Mouse (Mus musculus) MEL (cell line): ENCODE results near the gene Rad54l2. TPM values are rescaled to one million over a fixed set of nuclear protein-coding genes. Genes with fewer than 3 reads are reported as not detected.

ENCODE experiments used
- DNase-seq: peaks from one replicate; pipeline ENCODE4 v3.0.0; 2011; ENCODE audit warnings: low read depth, low spot score
- H3K27ac ChIP-seq: 2 replicates; pipeline ENCODE4 v1.5.1; 2012; ENCODE audit warnings: low read depth, mild to moderate bottlenecking, control low read depth, low read length, moderate library complexity; ENCODE audit not compliant: control insufficient read depth
- H3K27me3 ChIP-seq, 2 experiments: fragments of 150-350 bp in 1 of 2; sonication (generic) in 1 of 2; 2 replicates each; pipeline ENCODE4 v1.6.1; 2012; ENCODE audit warnings: low read length in 2 of 2, mild to moderate bottlenecking in 2 of 2, improper control_type of control experiment in 1 of 2, moderate library complexity in 1 of 2; ENCODE audit not compliant: insufficient read depth in 2 of 2, control insufficient read depth in 1 of 2
- H3K36me3 ChIP-seq, 2 experiments: 2 replicates each; pipeline ENCODE4 v1.6.1; 2012 to 2014; ENCODE audit warnings: low read length in 2 of 2, improper control_type of control experiment in 1 of 2, inconsistent platforms in 1 of 2, mild to moderate bottlenecking in 1 of 2; ENCODE audit not compliant: insufficient read depth in 2 of 2, control insufficient read depth in 1 of 2
- H3K4me1 ChIP-seq, 2 experiments: fragments of 150-350 bp in 1 of 2; sonication (generic) in 1 of 2; 2 replicates each; pipeline ENCODE4 v1.6.1; 2012; ENCODE audit warnings: low read length in 2 of 2, improper control_type of control experiment in 1 of 2, mild to moderate bottlenecking in 1 of 2; ENCODE audit not compliant: insufficient read depth in 2 of 2, control insufficient read depth in 1 of 2
- H3K4me3 ChIP-seq, 2 experiments: fragments of 150-350 bp in 1 of 2; sonication (generic) in 1 of 2; 2 replicates each; pipeline ENCODE4 v1.5.1; 2012; ENCODE audit warnings: low read depth in 2 of 2, low read length in 2 of 2, mild to moderate bottlenecking in 2 of 2, moderate library complexity in 2 of 2, control low read depth in 1 of 2, improper control_type of control experiment in 1 of 2; ENCODE audit not compliant: control insufficient read depth in 1 of 2, insufficient read depth in 1 of 2
- H3K79me2 ChIP-seq: 2 replicates; pipeline ENCODE4 v1.6.1; 2012; ENCODE audit warnings: mild to moderate bottlenecking, low read length, moderate library complexity; ENCODE audit not compliant: control insufficient read depth, poor library complexity, insufficient read depth
- H3K9ac ChIP-seq: 2 replicates; pipeline ENCODE4 v1.6.1; 2012; ENCODE audit warnings: low read depth, mild to moderate bottlenecking, control low read depth, low read length, moderate library complexity; ENCODE audit not compliant: control insufficient read depth, poor library complexity, severe bottlenecking
- H3K9me3 ChIP-seq: fragments of 150-350 bp; sonication (generic); replicated peaks from 2 replicates; pipeline ENCODE4 v1.6.1; 2012; ENCODE audit warnings: mild to moderate bottlenecking, low read length, improper control_type of control experiment, moderate library complexity; ENCODE audit not compliant: insufficient read depth
- CHD1 ChIP-seq: IDR thresholded peaks from 2 replicates; pipeline ENCODE4 v1.6.1; 2012; ENCODE audit warnings: low read depth, mild to moderate bottlenecking, inconsistent platforms, low read length, improper control_type of control experiment
- CHD2 ChIP-seq: IDR thresholded peaks from 2 replicates; pipeline ENCODE4 v1.6.1; 2011; ENCODE audit warnings: low read length, improper control_type of control experiment
- CTCF ChIP-seq, 3 experiments: IDR thresholded peaks in 2 of 3; conservative IDR thresholded peaks in 1 of 3; 2 replicates each; pipeline ENCODE4 v1.5.1; 2011 to 2012; ENCODE audit warnings: low read length in 3 of 3, low read depth in 2 of 3, mild to moderate bottlenecking in 2 of 3, improper control_type of control experiment in 1 of 3, inconsistent platforms in 1 of 3, mixed read lengths in 1 of 3, moderate library complexity in 1 of 3; ENCODE audit not compliant: control insufficient read depth in 1 of 3, insufficient read depth in 1 of 3, poor library complexity in 1 of 3, severe bottlenecking in 1 of 3
- EP300 ChIP-seq, 2 experiments: IDR thresholded peaks; 2 replicates each; pipeline ENCODE4 v1.6.1; 2011; ENCODE audit warnings: improper control_type of control experiment in 2 of 2, low read length in 2 of 2, low read depth in 1 of 2, mild to moderate bottlenecking in 1 of 2
- ETS1 ChIP-seq: IDR thresholded peaks from 2 replicates; pipeline ENCODE4 v1.6.1; 2012; ENCODE audit warnings: low read depth, mild to moderate bottlenecking, inconsistent platforms, low read length, improper control_type of control experiment, moderate library complexity
- GABPA ChIP-seq: IDR thresholded peaks from 2 replicates; pipeline ENCODE4 v1.6.1; 2012; ENCODE audit warnings: low read depth, mild to moderate bottlenecking, inconsistent platforms, low read length, improper control_type of control experiment, moderate library complexity
- GATA1 ChIP-seq: IDR thresholded peaks from 2 replicates; pipeline ENCODE4 v1.6.1; 2011; ENCODE audit warnings: low read depth, low read length, improper control_type of control experiment
- HCFC1 ChIP-seq: IDR thresholded peaks from 2 replicates; pipeline ENCODE4 v1.6.1; 2012; ENCODE audit warnings: low read depth, mild to moderate bottlenecking, inconsistent platforms, low read length, improper control_type of control experiment, moderate library complexity
- JUND ChIP-seq: IDR thresholded peaks from 2 replicates; pipeline ENCODE4 v1.6.1; 2011; ENCODE audit warnings: low read depth, mild to moderate bottlenecking, improper control_type of control experiment, low read length
- KAT2A ChIP-seq: conservative IDR thresholded peaks from 2 replicates; pipeline ENCODE4 v1.6.1; 2012; ENCODE audit warnings: low read depth, low read length, improper control_type of control experiment, inconsistent platforms
- MAFK ChIP-seq: IDR thresholded peaks from 2 replicates; pipeline ENCODE4 v1.6.1; 2011; ENCODE audit warnings: low read depth, mild to moderate bottlenecking, low read length, improper control_type of control experiment, borderline replicate concordance
- MAX ChIP-seq: IDR thresholded peaks from 2 replicates; pipeline ENCODE4 v1.6.1; 2011; ENCODE audit warnings: low read length, improper control_type of control experiment
- MEF2A ChIP-seq: IDR thresholded peaks from 2 replicates; pipeline ENCODE4 v1.6.1; 2014; ENCODE audit warnings: low read depth, mild to moderate bottlenecking, inconsistent platforms, low read length, improper control_type of control experiment; ENCODE audit not compliant: poor library complexity, insufficient replicate concordance, severe bottlenecking; ENCODE audit errors: extremely low read depth
- MXI1 ChIP-seq: IDR thresholded peaks from 2 replicates; pipeline ENCODE4 v1.6.1; 2011; ENCODE audit warnings: mild to moderate bottlenecking, low read depth, low read length, improper control_type of control experiment
- MYB ChIP-seq: IDR thresholded peaks from 2 replicates; pipeline ENCODE4 v1.6.1; 2011; ENCODE audit warnings: mild to moderate bottlenecking, low read depth, low read length, improper control_type of control experiment
- MYC ChIP-seq: IDR thresholded peaks from 2 replicates; pipeline ENCODE4 v1.6.1; 2011; ENCODE audit warnings: low read depth, mild to moderate bottlenecking, low read length, improper control_type of control experiment, moderate library complexity
- NRF1 ChIP-seq: IDR thresholded peaks from 2 replicates; pipeline ENCODE4 v1.6.1; 2014; ENCODE audit warnings: low read depth, mild to moderate bottlenecking, inconsistent platforms, low read length, improper control_type of control experiment, moderate library complexity; ENCODE audit not compliant: poor library complexity, insufficient read depth, severe bottlenecking
- TAL1 ChIP-seq: IDR thresholded peaks from 2 replicates; pipeline ENCODE4 v1.6.1; 2012; ENCODE audit warnings: mild to moderate bottlenecking, inconsistent platforms, low read length, moderate library complexity, mixed read lengths
- USF1 ChIP-seq: IDR thresholded peaks from 2 replicates; pipeline ENCODE4 v1.6.1; 2014; ENCODE audit warnings: low read depth, mild to moderate bottlenecking, inconsistent platforms, low read length, improper control_type of control experiment, moderate library complexity
- ZNF384 ChIP-seq: IDR thresholded peaks from 2 replicates; pipeline ENCODE4 v1.6.1; 2012; ENCODE audit warnings: low read depth, mild to moderate bottlenecking, inconsistent platforms, low read length, improper control_type of control experiment
- polyA plus RNA-seq, 2 experiments: library from polyadenylated mRNA; stranded (reverse) in 1 of 2; unstranded in 1 of 2; fragments of >175 nt in 1 of 2; fragments of >200 nt in 1 of 2; gene quantifications; 2 replicates each; pipeline versions ENCODE4 v1.2.1 to v1.2.4; 2012; ENCODE audit warnings: low replicate concordance in 2 of 2, low read depth in 1 of 2; ENCODE audit not compliant: insufficient read length in 2 of 2, insufficient read depth in 1 of 2, missing spikeins in 1 of 2
- total RNA-seq: library from RNA; depleted of rRNA; stranded (reverse); fragments of 300-350 nt; gene quantifications from 2 replicates; pipeline ENCODE4 v1.2.3, GENCODE M21; 2012

Rad54l2 gene
- total and polyA plus RNA-seq, 3 experiments = 11.9 to 27.2 (median 15.5) TPM

GRCm38 (mm10) chr9:106724864-106725263, 64.1 kb downstream of the Rad54l2 start:
- no peak for DNase-seq
- no peak overlapping the region for H3K4me3 ChIP-seq
- H3K79me2 ChIP-seq = no peaks in the 10 kb centered on the region
- no peaks in the 10 kb centered on the region for H3K27me3 ChIP-seq
- H3K36me3 ChIP-seq = peaks cover 3% of the 10 kb centered on the region in 2 experiments; a peak in 3 of 4 replicates
- H3K9me3 ChIP-seq = no peaks in the 10 kb centered on the region
- no peak overlapping the region for H3K27ac ChIP-seq
- TF ChIP-seq GABPA (no peak), GATA1 (no peak), ZNF384 (no peak), USF1 (no peak), EP300 (IDR thresholded peaks at IDR 0.05; ENCODE audit: low read depth in 1 of 2, low read length in 2 of 2) (no peak), TAL1 (no peak), MEF2A (no peak), MAFK (no peak), HCFC1 (no peak), CHD2 (no peak), MYC (no peak), CTCF (IDR thresholded peaks at IDR 0.05 in 2 of 3, conservative IDR thresholded peaks at IDR 0.05 in 1 of 3; ENCODE audit: control insufficient read depth in 1 of 3, insufficient read depth in 1 of 3, low read depth in 2 of 3, low read length in 3 of 3, poor library complexity in 1 of 3, severe bottlenecking in 1 of 3) (no peak), MYB (no peak), KAT2A (no peak)
- no peak overlapping the region for H3K9ac ChIP-seq
- H3K4me1 ChIP-seq = peaks cover 0 to 3% of the 10 kb centered on the region in 2 experiments; a peak in 3 of 4 replicates

GRCm38 (mm10) chr9:106716729-106717128, 72.3 kb downstream of the Rad54l2 start:
- no peak for DNase-seq
- no peak for TF ChIP-seq CHD1
- no peak for TF ChIP-seq JUND
- no peak for TF ChIP-seq EP300 (IDR thresholded peaks at IDR 0.05; ENCODE audit: low read depth in 1 of 2, low read length in 2 of 2)
- no peak for TF ChIP-seq NRF1
- TF ChIP-seq CTCF (IDR thresholded peaks at IDR 0.05 in 2 of 3, conservative IDR thresholded peaks at IDR 0.05 in 1 of 3; ENCODE audit: control insufficient read depth in 1 of 3, insufficient read depth in 1 of 3, low read depth in 2 of 3, low read length in 3 of 3, poor library complexity in 1 of 3, severe bottlenecking in 1 of 3) = no peak
- TF ChIP-seq TAL1 = no peak
- no peak for TF ChIP-seq MXI1
- TF ChIP-seq KAT2A = no peak
- TF ChIP-seq GATA1 = no peak
- no peak for TF ChIP-seq HCFC1
- no peak for TF ChIP-seq ETS1
- TF ChIP-seq MAX = no peak
- TF ChIP-seq, all 39 proteins: peak for 0
- H3K79me2 ChIP-seq = no peaks in the 10 kb centered on the region
- no peak overlapping the region for H3K4me3 ChIP-seq
- no peaks in the 10 kb centered on the region for H3K4me1 ChIP-seq
- H3K36me3 ChIP-seq = peaks cover 0 to 5% of the 10 kb centered on the region in 2 experiments; a peak in 2 of 4 replicates
- H3K27ac ChIP-seq = no peak overlapping the region
- H3K9me3 ChIP-seq = no peaks in the 10 kb centered on the region
- H3K9ac ChIP-seq = no peak overlapping the region
- H3K27me3 ChIP-seq = no peaks in the 10 kb centered on the region
